25 mouse cellular contexts compared by ENCODE assay signal in genomic region chr16:93308666-93309360, GRCm38 (mm10).
A peak's percentile ranks its signal among the peaks of the same experiment; 100 is the strongest.
DNase-seq lines count a peak whose midpoint lies in the region; ATAC-seq and TF ChIP-seq lines count a peak whose summit lies in the region.
"Had no signal": no experiment of that assay in that cellular context is flagged by ENCODE, and none has a peak within 500 bp of the region (broad histone marks: within the 10 kb centered on the region; RNA-seq: fewer than 3 reads in every experiment).

No protein-coding gene starts in this region.

- H3K9me3 ChIP-seq in heart, embryonic 10.5 days, result 0 out of 2 replicates have a peak, but pooled peaks cover 4% of the 10 kb centered on the region
- no peaks in the 10 kb centered on the region for H3K9me3 ChIP-seq in heart, embryonic 11.5 days (replicated peaks; ENCODE audit: control insufficient read depth, low read length)
- peaks cover 12% of the 10 kb centered on the region for H3K9me3 ChIP-seq in G1E (replicated peaks)
- no peaks in the 10 kb centered on the region for H3K9me3 ChIP-seq in hindbrain, embryonic 16.5 days (ENCODE audit: control insufficient read depth, low read length)
- H3K9me3 ChIP-seq: embryonic facial prominence, embryonic 15.5 days; heart, embryonic 15.5 days; midbrain, embryonic 13.5 days; neural tube, embryonic 15.5 days had no signal

- no peaks in the 10 kb centered on the region for H3K4me1 ChIP-seq in heart, embryonic 10.5 days
- H3K4me1 ChIP-seq in heart, embryonic 11.5 days (ENCODE audit: control insufficient read depth, insufficient read depth, low read length), result no peaks in the 10 kb centered on the region
- H3K4me1 ChIP-seq in G1E (ENCODE audit: insufficient read depth, low read depth, low read length), result no peaks in the 10 kb centered on the region
- H3K4me1 ChIP-seq in hindbrain, embryonic 16.5 days (ENCODE audit: control insufficient read depth, insufficient read depth, low read depth, low read length), result no peaks in the 10 kb centered on the region
- H3K4me1 ChIP-seq: embryonic facial prominence, embryonic 15.5 days; forebrain, embryonic 10.5 days; heart, embryonic 15.5 days; midbrain, embryonic 13.5 days; neural tube, embryonic 15.5 days had no signal

- H3K36me3 ChIP-seq in heart, embryonic 10.5 days, result no peaks in the 10 kb centered on the region
- no peaks in the 10 kb centered on the region for H3K36me3 ChIP-seq in heart, embryonic 11.5 days (ENCODE audit: control insufficient read depth, insufficient read depth, low read length)
- H3K36me3 ChIP-seq in G1E (replicated peaks), result no peaks in the 10 kb centered on the region
- no peaks in the 10 kb centered on the region for H3K36me3 ChIP-seq in splenic B cell, adult 2 months (ENCODE audit: control insufficient read depth, insufficient read depth, low read length, poor library complexity, severe bottlenecking)
- no peaks in the 10 kb centered on the region for H3K36me3 ChIP-seq in hindbrain, embryonic 16.5 days (ENCODE audit: control insufficient read depth, insufficient read depth, low read length)
- H3K36me3 ChIP-seq: embryonic facial prominence, embryonic 15.5 days; forebrain, embryonic 10.5 days; heart, embryonic 15.5 days; midbrain, embryonic 13.5 days; neural tube, embryonic 15.5 days had no signal

- no peak overlapping the region for H3K27ac ChIP-seq in heart, embryonic 10.5 days
- no peak overlapping the region for H3K27ac ChIP-seq in heart, embryonic 11.5 days (ENCODE audit: low read depth, low read length)
- no peak overlapping the region for H3K27ac ChIP-seq in hindbrain, embryonic 16.5 days (ENCODE audit: low read depth, low read length)
- H3K27ac ChIP-seq: embryonic facial prominence, embryonic 15.5 days; forebrain, embryonic 10.5 days; gastrocnemius, adult 2 months; heart, embryonic 15.5 days; macrophage; midbrain, embryonic 13.5 days; neural tube, embryonic 15.5 days had no signal

- TF ChIP-seq CTCF in G1E (IDR thresholded peaks at IDR 0.05; ENCODE audit: low read depth, low read length), result no peak

- ATAC-seq in heart, embryonic 11.5 days (replicated peaks; ENCODE audit: insufficient number of reproducible peaks, low FRiP score, low TSS enrichment), result no peak
- no peak for ATAC-seq in G1E (ENCODE audit: extremely low read depth, insufficient number of reproducible peaks, low FRiP score, poor library complexity, severe bottlenecking)
- 0 out of 2 replicates have a peak, but pooled peaks have one; percentile 42 for ATAC-seq in erythroid progenitor cell, adult 5-6 weeks (replicated peaks; ENCODE audit: low FRiP score, poor library complexity, severe bottlenecking)
- ATAC-seq in hindbrain, embryonic 16.5 days, result no peak
- ATAC-seq: midbrain, embryonic 13.5 days had no signal

- no peak overlapping the region for H3K4me2 ChIP-seq in heart, embryonic 11.5 days
- no peak overlapping the region for H3K4me2 ChIP-seq in hindbrain, embryonic 16.5 days (ENCODE audit: low read length)
- H3K4me2 ChIP-seq: embryonic facial prominence, embryonic 15.5 days; heart, embryonic 15.5 days; liver, embryonic 11.5 days; midbrain, embryonic 13.5 days; neural tube, embryonic 15.5 days had no signal

- H3K9ac ChIP-seq in heart, embryonic 11.5 days (ENCODE audit: low read depth, low read length), result no peak overlapping the region
- H3K9ac ChIP-seq in hindbrain, embryonic 16.5 days (ENCODE audit: low read depth, low read length), result no peak overlapping the region
- H3K9ac ChIP-seq: embryonic facial prominence, embryonic 15.5 days; heart, embryonic 15.5 days; midbrain, embryonic 13.5 days; neural tube, embryonic 15.5 days had no signal

- H3K4me3 ChIP-seq in heart, embryonic 10.5 days, result no peak overlapping the region
- no peak overlapping the region for H3K4me3 ChIP-seq in heart, embryonic 11.5 days (ENCODE audit: low read depth, low read length)
- peak overlapping the region; percentile 33; the same call in 1 of the 2 replicates for H3K4me3 ChIP-seq in G1E (ENCODE audit: low read depth, low read length)
- H3K4me3 ChIP-seq in hindbrain, embryonic 16.5 days (ENCODE audit: low read length), result no peak overlapping the region
- H3K4me3 ChIP-seq: embryonic facial prominence, embryonic 15.5 days; forebrain, embryonic 10.5 days; gastrocnemius, adult 2 months; heart, embryonic 15.5 days; midbrain, embryonic 13.5 days; neural tube, embryonic 15.5 days had no signal

- DNase-seq in heart, embryonic 10.5 days (ENCODE audit: low spot score), result peak; percentile 68
- DNase-seq in G1E (ENCODE audit: low spot score), result no peak
- DNase-seq in splenic B cell, adult 2 months (ENCODE audit: low read depth, low spot score), result peak; percentile 13
- DNase-seq in testis, postnatal 10 days (ENCODE audit: low spot score), result no peak
- DNase-seq: adrenal gland, postnatal 14 days; cerebellum, adult 11 months; cerebellum, postnatal 10 days; gastrocnemius, adult 2 months; heart, postnatal 4 days; kidney, adult 2 months; kidney, postnatal 4 days; layer of hippocampus, adult 9-11 months; lung, adult 2 months; right cerebral cortex, postnatal 25 days; thymus, postnatal 4 days had no signal

- WGBS in heart, embryonic 10.5 days, result 91% methylated on average over 2 of the region's 2 CpGs
- WGBS in heart, embryonic 11.5 days (ENCODE audit: insufficient replicate concordance), result 88% methylated on average over 2 of the region's 2 CpGs
- 94% methylated on average over 2 of the region's 2 CpGs for WGBS in hindbrain, embryonic 16.5 days

- peaks cover 10% of the 10 kb centered on the region; the same call in 1 of the 2 replicates for H3K27me3 ChIP-seq in heart, embryonic 10.5 days (ENCODE audit: insufficient read depth, poor library complexity, severe bottlenecking)
- H3K27me3 ChIP-seq in heart, embryonic 11.5 days (ENCODE audit: control insufficient read depth, insufficient read depth, low read length), result no peaks in the 10 kb centered on the region
- H3K27me3 ChIP-seq in G1E (ENCODE audit: insufficient read depth, low read length), result peaks cover 18% of the 10 kb centered on the region
- no peaks in the 10 kb centered on the region for H3K27me3 ChIP-seq in splenic B cell, adult 2 months (ENCODE audit: control insufficient read depth, insufficient read depth, low read length, poor library complexity, severe bottlenecking)
- H3K27me3 ChIP-seq in hindbrain, embryonic 16.5 days (replicated peaks; ENCODE audit: control insufficient read depth, insufficient read depth, low read length), result no peaks in the 10 kb centered on the region
- H3K27me3 ChIP-seq: embryonic facial prominence, embryonic 15.5 days; midbrain, embryonic 13.5 days; neural tube, embryonic 15.5 days had no signal

Comparison
In these comparisons a context has a peak if more than half of its experiments do, and no peak if none do; other contexts are left out.
1. DNase-seq: peak in heart, embryonic 10.5 days (single experiment) and splenic B cell, adult 2 months (single experiment); none in G1E (single experiment) and testis, postnatal 10 days (single experiment).